Comparison of ENCODE assay signal across 21 mouse cellular contexts in the genomic region with DNA sequence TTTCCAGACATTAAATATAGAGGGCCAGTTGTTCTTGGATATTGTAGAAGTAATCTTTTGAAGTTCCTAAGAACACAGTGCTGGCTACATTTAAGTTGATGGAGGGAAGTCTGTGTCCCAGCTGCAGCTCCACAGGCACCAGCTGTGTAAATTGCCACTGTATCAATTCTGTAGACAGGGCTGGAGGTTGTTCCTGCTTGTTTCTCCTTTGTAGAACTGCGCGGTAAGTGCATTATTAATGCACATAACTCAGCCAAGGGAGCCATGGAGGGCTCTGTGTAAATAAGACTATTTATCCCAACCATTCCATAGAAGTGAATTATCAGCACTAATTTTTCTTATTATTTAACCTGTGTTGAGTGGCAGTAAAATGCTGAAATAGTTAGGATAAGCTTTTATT.
A peak's percentile ranks its signal among the peaks of the same experiment; 100 is the strongest.
DNase-seq lines count a peak whose midpoint lies in the region; ATAC-seq lines count a peak whose summit lies in the region.
"Had no signal": no experiment of that assay in that cellular context is flagged by ENCODE, and none has a peak within 500 bp of the region (broad histone marks: within the 10 kb centered on the region; RNA-seq: fewer than 3 reads in every experiment).

No protein-coding gene starts in this region.

- no peaks in the 10 kb centered on the region for H3K27me3 ChIP-seq in hindbrain, embryonic 16.5 days (replicated peaks; ENCODE audit: control insufficient read depth, insufficient read depth, low read length)
- H3K27me3 ChIP-seq in hindbrain, embryonic 14.5 days (ENCODE audit: control insufficient read depth, insufficient read depth, low read length) = no peaks in the 10 kb centered on the region
- no peaks in the 10 kb centered on the region for H3K27me3 ChIP-seq in neural tube, embryonic 11.5 days (ENCODE audit: control insufficient read depth, insufficient read depth, low read length)
- H3K27me3 ChIP-seq in neural tube, embryonic 15.5 days (replicated peaks) = no peaks in the 10 kb centered on the region
- no peaks in the 10 kb centered on the region for H3K27me3 ChIP-seq in midbrain, embryonic 16.5 days (ENCODE audit: control insufficient read depth, insufficient read depth, low read depth, low read length)
- H3K27me3 ChIP-seq: embryonic facial prominence, embryonic 12.5 days; forebrain, embryonic 12.5 days; heart, embryonic 15.5 days had no signal

- peak; percentile 45; the same call in 1 of the 2 replicates for ATAC-seq in hindbrain, embryonic 16.5 days
- ATAC-seq in hindbrain, embryonic 14.5 days (ENCODE audit: low FRiP score) = no peak
- ATAC-seq in neural tube, embryonic 11.5 days (ENCODE audit: insufficient read depth, low FRiP score, low TSS enrichment) = no peak
- ATAC-seq in neural tube, embryonic 15.5 days (ENCODE audit: low FRiP score) = no peak
- ATAC-seq in midbrain, embryonic 16.5 days = peak; percentile 71; the same call in 1 of the 2 replicates
- ATAC-seq: forebrain, postnatal 0 days; hindbrain, postnatal 0 days had no signal

- DNase-seq in hindbrain, embryonic 14.5 days (ENCODE audit: low spot score) = no peak
- DNase-seq in neural tube, embryonic 11.5 days (ENCODE audit: low spot score) = peak; percentile 28
- no peak for DNase-seq in ovary, postnatal 10 days (ENCODE audit: low spot score)
- DNase-seq in retina, embryonic 14.5 days (ENCODE audit: low spot score) = no peak
- DNase-seq: adrenal gland, adult 2 months; adrenal gland, postnatal 25 days; cerebellum, adult 2 months; cerebellum, postnatal 10 days; embryo, embryonic 11 days; forebrain, postnatal 0 days; gastrocnemius, postnatal 14 days; heart, adult 2 months; heart, postnatal 14 days had no signal

- WGBS in hindbrain, embryonic 16.5 days = 58% methylated on average over 2 of the region's 2 CpGs
- 67% methylated on average over 2 of the region's 2 CpGs for WGBS in hindbrain, embryonic 14.5 days
- WGBS in neural tube, embryonic 11.5 days = 51% methylated on average over 2 of the region's 2 CpGs
- 46% methylated on average over 2 of the region's 2 CpGs for WGBS in neural tube, embryonic 15.5 days
- WGBS in midbrain, embryonic 16.5 days = 58% methylated on average over 2 of the region's 2 CpGs

- H3K27ac ChIP-seq in hindbrain, embryonic 16.5 days (ENCODE audit: low read depth, low read length) = no peak overlapping the region
- H3K27ac ChIP-seq in hindbrain, embryonic 14.5 days = no peak overlapping the region
- no peak overlapping the region for H3K27ac ChIP-seq in neural tube, embryonic 11.5 days (ENCODE audit: low read depth, low read length)
- H3K27ac ChIP-seq in neural tube, embryonic 15.5 days (replicated peaks) = no peak overlapping the region
- H3K27ac ChIP-seq in midbrain, embryonic 16.5 days (ENCODE audit: low read length) = no peak overlapping the region
- H3K27ac ChIP-seq: embryonic facial prominence, embryonic 12.5 days; forebrain, embryonic 12.5 days; heart, adult 2 months; heart, embryonic 15.5 days; hindbrain, postnatal 0 days had no signal

- H3K9ac ChIP-seq in hindbrain, embryonic 16.5 days (ENCODE audit: low read depth, low read length) = no peak overlapping the region
- no peak overlapping the region for H3K9ac ChIP-seq in hindbrain, embryonic 14.5 days
- no peak overlapping the region for H3K9ac ChIP-seq in neural tube, embryonic 11.5 days (ENCODE audit: low read length)
- H3K9ac ChIP-seq in neural tube, embryonic 15.5 days (replicated peaks) = no peak overlapping the region
- no peak overlapping the region for H3K9ac ChIP-seq in midbrain, embryonic 16.5 days (ENCODE audit: low read depth, low read length)
- H3K9ac ChIP-seq: embryonic facial prominence, embryonic 12.5 days; forebrain, embryonic 12.5 days; forebrain, postnatal 0 days; heart, embryonic 15.5 days had no signal

- H3K36me3 ChIP-seq in hindbrain, embryonic 16.5 days (ENCODE audit: control insufficient read depth, insufficient read depth, low read length) = no peaks in the 10 kb centered on the region
- no peaks in the 10 kb centered on the region for H3K36me3 ChIP-seq in hindbrain, embryonic 14.5 days (replicated peaks; ENCODE audit: control insufficient read depth, insufficient read depth)
- H3K36me3 ChIP-seq in neural tube, embryonic 11.5 days (ENCODE audit: control insufficient read depth, insufficient read depth, low read length) = no peaks in the 10 kb centered on the region
- no peaks in the 10 kb centered on the region for H3K36me3 ChIP-seq in neural tube, embryonic 15.5 days
- no peaks in the 10 kb centered on the region for H3K36me3 ChIP-seq in midbrain, embryonic 16.5 days (ENCODE audit: control insufficient read depth, insufficient read depth, low read length)
- H3K36me3 ChIP-seq: embryonic facial prominence, embryonic 12.5 days; forebrain, embryonic 12.5 days; heart, embryonic 15.5 days had no signal

- no peaks in the 10 kb centered on the region for H3K4me1 ChIP-seq in hindbrain, embryonic 16.5 days (ENCODE audit: control insufficient read depth, insufficient read depth, low read depth, low read length)
- H3K4me1 ChIP-seq in hindbrain, embryonic 14.5 days (replicated peaks; ENCODE audit: control insufficient read depth, insufficient read depth, low read length) = no peaks in the 10 kb centered on the region
- no peaks in the 10 kb centered on the region for H3K4me1 ChIP-seq in neural tube, embryonic 11.5 days (ENCODE audit: control insufficient read depth, insufficient read depth, low read length)
- no peaks in the 10 kb centered on the region for H3K4me1 ChIP-seq in neural tube, embryonic 15.5 days
- no peaks in the 10 kb centered on the region for H3K4me1 ChIP-seq in midbrain, embryonic 16.5 days (ENCODE audit: control insufficient read depth, insufficient read depth, low read length)
- H3K4me1 ChIP-seq: embryonic facial prominence, embryonic 12.5 days; forebrain, embryonic 12.5 days; heart, embryonic 15.5 days had no signal

- H3K4me2 ChIP-seq in hindbrain, embryonic 16.5 days (ENCODE audit: low read length) = no peak overlapping the region
- H3K4me2 ChIP-seq in hindbrain, embryonic 14.5 days (replicated peaks) = no peak overlapping the region
- H3K4me2 ChIP-seq in neural tube, embryonic 11.5 days (ENCODE audit: low read depth) = no peak overlapping the region
- no peak overlapping the region for H3K4me2 ChIP-seq in neural tube, embryonic 15.5 days
- no peak overlapping the region for H3K4me2 ChIP-seq in midbrain, embryonic 16.5 days (ENCODE audit: low read length)
- H3K4me2 ChIP-seq: embryonic facial prominence, embryonic 12.5 days; forebrain, embryonic 12.5 days; heart, embryonic 11.5 days; heart, embryonic 15.5 days had no signal

- H3K4me3 ChIP-seq in hindbrain, embryonic 16.5 days (ENCODE audit: low read length) = no peak overlapping the region
- H3K4me3 ChIP-seq in hindbrain, embryonic 14.5 days (replicated peaks; ENCODE audit: low read length) = no peak overlapping the region
- no peak overlapping the region for H3K4me3 ChIP-seq in neural tube, embryonic 11.5 days (ENCODE audit: low read depth, low read length)
- no peak overlapping the region for H3K4me3 ChIP-seq in neural tube, embryonic 15.5 days (replicated peaks)
- H3K4me3 ChIP-seq in midbrain, embryonic 16.5 days (ENCODE audit: low read depth, low read length) = no peak overlapping the region
- H3K4me3 ChIP-seq: embryonic facial prominence, embryonic 12.5 days; forebrain, embryonic 12.5 days; heart, adult 2 months; heart, embryonic 15.5 days had no signal

- no peaks in the 10 kb centered on the region for H3K9me3 ChIP-seq in hindbrain, embryonic 16.5 days (ENCODE audit: control insufficient read depth, low read length)
- no peaks in the 10 kb centered on the region for H3K9me3 ChIP-seq in hindbrain, embryonic 14.5 days (ENCODE audit: control insufficient read depth, low read length)
- H3K9me3 ChIP-seq in neural tube, embryonic 11.5 days (ENCODE audit: control insufficient read depth, low read length) = no peaks in the 10 kb centered on the region
- H3K9me3 ChIP-seq in neural tube, embryonic 15.5 days (replicated peaks) = no peaks in the 10 kb centered on the region
- H3K9me3 ChIP-seq in midbrain, embryonic 16.5 days (replicated peaks; ENCODE audit: control insufficient read depth, low read length, poor library complexity, severe bottlenecking) = no peaks in the 10 kb centered on the region
- H3K9me3 ChIP-seq: embryonic facial prominence, embryonic 12.5 days; forebrain, embryonic 12.5 days; heart, embryonic 15.5 days had no signal

Comparison
In these comparisons a context has a peak if more than half of its experiments do, and no peak if none do; other contexts are left out.
1. ATAC-seq: peak in hindbrain, embryonic 16.5 days (single experiment) and midbrain, embryonic 16.5 days (single experiment); none in hindbrain, embryonic 14.5 days (single experiment), neural tube, embryonic 11.5 days (single experiment) and neural tube, embryonic 15.5 days (single experiment).